Mouse (Mus musculus) embryonic facial prominence, embryonic 14.5 days (tissue): ENCODE data around the gene Zfp219. TPM values are rescaled to one million over a fixed set of nuclear protein-coding genes. Genes with fewer than 3 reads are reported as not detected.
A peak's percentile ranks its signal among the peaks of the same experiment; 100 is the strongest.
"Not testable (repeated sequence)": the region's sequence is repeated elsewhere in the genome, so short reads cannot be mapped to it uniquely, and the experiment has no call there.

Experiments used
- ATAC-seq: fragments of 200-750 bp; cut with Nextera tagmentation; 2 replicates; pipeline ENCODE4 v1.8.0; 2017; ENCODE audit warnings: low read depth, moderate number of reproducible peaks, moderate TSS enrichment
- DNase-seq: peaks from one replicate; pipeline ENCODE4 v3.0.0-alpha.2; 2015; ENCODE audit warnings: low spot score
- H3K27ac ChIP-seq: fragments of 300-500 bp; sonication (generic); replicated peaks from 2 replicates; pipeline ENCODE4 v1.5.1; 2014; ENCODE audit warnings: low read depth, mild to moderate bottlenecking, low read length, moderate library complexity
- H3K27me3 ChIP-seq: fragments of 300-500 bp; sonication (generic); replicated peaks from 2 replicates; pipeline ENCODE4 v1.6.1; 2014; ENCODE audit warnings: low read length; ENCODE audit not compliant: control insufficient read depth, insufficient read depth
- H3K36me3 ChIP-seq: fragments of 300-500 bp; sonication (generic); 2 replicates; pipeline ENCODE4 v1.6.1; 2014; ENCODE audit warnings: low read length, mixed read lengths; ENCODE audit not compliant: control insufficient read depth, insufficient read depth
- H3K4me1 ChIP-seq: fragments of 300-500 bp; sonication (generic); 2 replicates; pipeline ENCODE4 v1.6.1; 2014; ENCODE audit warnings: antibody characterized with exemption, low read length; ENCODE audit not compliant: control insufficient read depth, insufficient read depth
- H3K4me2 ChIP-seq: fragments of 300-500 bp; sonication (generic); 2 replicates; pipeline ENCODE4 v1.6.1; 2014; ENCODE audit warnings: low read depth, mild to moderate bottlenecking, low read length, moderate library complexity, mixed read lengths
- H3K4me3 ChIP-seq: fragments of 300-500 bp; sonication (generic); 2 replicates; pipeline ENCODE4 v1.5.1; 2014; ENCODE audit warnings: low read depth, mild to moderate bottlenecking, low read length
- H3K9ac ChIP-seq: fragments of 300-500 bp; sonication (generic); 2 replicates; pipeline ENCODE4 v1.6.1; 2014; ENCODE audit warnings: low read depth, mild to moderate bottlenecking, low read length, moderate library complexity, mixed read lengths
- H3K9me3 ChIP-seq: fragments of 300-500 bp; sonication (generic); 2 replicates; pipeline ENCODE4 v1.6.1; 2016; ENCODE audit warnings: low read length; ENCODE audit not compliant: control insufficient read depth
- WGBS: fragments of 180-500 bp; shearing (Covaris S2); extraction: QIAGEN DNeasy Blood & Tissue Kit; methylation state at CpG from one replicate; pipeline ENCODE4 v1.1.7; 2014; 5-methylcytosine and 5-hydroxymethylcytosine counted together
- polyA plus RNA-seq: library from polyadenylated mRNA; unstranded; fragments of >200 nt; fragmentation: Nextera tagmentation; extraction: Ambion mirVana; gene quantifications from 2 replicates; pipeline ENCODE4 v1.2.1, GENCODE M21; 2014

The Zfp219 gene
- polyA plus RNA-seq, result 21.4 and 25.2 TPM in 2 replicates

DNA sequence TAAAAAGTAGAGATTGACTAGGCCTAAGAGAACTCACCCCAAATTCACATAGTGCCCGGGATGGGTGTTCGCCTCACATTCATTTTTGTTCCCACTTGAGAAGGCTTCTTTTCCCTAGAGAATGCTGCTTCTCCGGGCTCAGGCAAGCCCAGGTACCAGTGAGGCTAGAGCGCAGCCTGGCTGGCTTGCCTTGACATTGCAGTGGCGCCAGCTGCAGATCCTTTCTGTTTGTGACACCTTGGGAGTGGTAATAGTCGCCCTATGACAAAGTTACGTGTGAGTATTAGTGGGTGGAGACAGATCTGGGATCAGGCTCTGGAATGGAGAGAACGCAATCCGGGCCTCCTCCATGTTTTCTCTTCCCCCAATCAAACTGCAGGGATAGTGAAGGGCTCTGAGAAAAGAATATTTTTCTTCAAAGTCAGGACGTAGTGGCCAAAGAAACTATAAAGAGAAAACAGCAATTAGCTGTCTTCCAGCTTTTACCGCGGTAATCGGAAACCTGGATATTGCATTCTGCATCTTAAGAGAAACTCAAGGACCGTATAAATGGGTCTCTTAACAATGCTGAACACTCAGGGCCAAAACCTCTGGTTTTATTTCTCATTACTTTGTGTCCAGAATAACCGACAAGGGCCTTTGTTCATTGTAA is at the start of gene Zfp219:
Zfp219 (minus strand) TSS at position 248 of the 652 bp plus-strand sequence.
- DNase-seq, result peak; percentile 95
- Histone ChIP-seq H3K27ac (peak within 1 kb of the TSS; percentile 100), H3K9me3 (no peaks in the 10 kb centered on the region), H3K27me3 (no peaks in the 10 kb centered on the region), H3K36me3 (no peaks in the 10 kb centered on the region), H3K4me1 (peaks cover 24% of the 10 kb centered on the region; the same call in 1 of the 2 replicates), H3K9ac (peak within 1 kb of the TSS; percentile 97), H3K4me3 (peak within 1 kb of the TSS; percentile 72), H3K4me2 (peak within 1 kb of the TSS; percentile 67)
- WGBS, result 6% methylated on average over 15 of the region's 15 CpGs
- ATAC-seq, result peak; percentile 54

DNA sequence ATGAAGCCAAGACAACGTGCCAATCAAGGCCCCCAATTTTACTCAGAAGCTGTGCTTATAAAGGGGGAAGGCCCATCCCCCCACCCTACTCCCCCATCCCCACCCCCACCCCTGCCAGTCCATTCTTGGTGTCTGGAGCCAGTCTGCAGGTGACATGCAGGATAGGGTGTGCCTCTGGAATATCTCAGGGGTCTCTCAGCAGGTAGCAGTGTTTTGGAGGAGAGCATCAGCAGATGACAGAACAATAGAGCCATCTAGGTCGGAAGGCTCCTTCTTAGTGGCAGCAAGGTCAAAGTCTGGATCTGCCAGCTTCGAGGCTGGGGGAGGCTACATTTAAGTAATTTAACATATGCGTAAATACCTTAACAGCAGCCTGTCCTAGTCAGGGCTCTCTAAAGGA is 45.6 kb upstream of the Zfp219 start:
- Histone ChIP-seq H3K4me1 (no peaks in the 10 kb centered on the region), H3K9me3 (no peaks in the 10 kb centered on the region), H3K27me3 (no peaks in the 10 kb centered on the region), H3K4me3 (no peak overlapping the region), H3K9ac (no peak overlapping the region), H3K36me3 (peaks cover 5% of the 10 kb centered on the region), H3K4me2 (no peak overlapping the region), H3K27ac (no peak overlapping the region)
- ATAC-seq (no peak), DNase-seq (no peak)
- WGBS, result 60% methylated on average over 4 of the region's 4 CpGs

DNA sequence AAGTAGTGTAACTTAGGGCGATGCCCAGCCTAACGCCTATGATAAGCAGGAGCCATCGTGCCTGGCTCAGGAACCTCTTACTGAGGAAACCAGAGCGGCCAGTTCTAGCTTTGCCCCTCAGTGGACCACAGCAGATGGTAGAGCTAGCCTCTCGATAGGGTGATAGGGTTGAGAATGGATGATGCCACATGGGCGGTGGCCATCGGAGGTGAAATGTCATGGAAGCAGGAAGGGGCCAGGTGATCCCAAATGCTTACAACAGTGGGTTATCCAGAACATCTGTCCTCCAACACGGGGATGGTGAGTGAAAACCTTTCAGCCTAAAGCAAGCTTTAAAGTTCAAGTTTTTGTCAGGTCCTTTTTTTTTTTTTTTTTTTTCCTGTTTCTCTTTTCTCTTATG is 41.3 kb upstream of the Zfp219 start:
- 82% methylated on average over 8 of the region's 8 CpGs for WGBS
- H3K4me3 ChIP-seq, result no peak overlapping the region
- ATAC-seq (no peak), DNase-seq (no peak)
- H3K27ac ChIP-seq, result no peak overlapping the region
- no peaks in the 10 kb centered on the region for H3K9me3 ChIP-seq
- H3K4me2 ChIP-seq, result no peak overlapping the region
- H3K9ac ChIP-seq, result no peak overlapping the region
- H3K4me1 ChIP-seq, result no peaks in the 10 kb centered on the region
- no peaks in the 10 kb centered on the region for H3K27me3 ChIP-seq
- no peaks in the 10 kb centered on the region for H3K36me3 ChIP-seq

DNA sequence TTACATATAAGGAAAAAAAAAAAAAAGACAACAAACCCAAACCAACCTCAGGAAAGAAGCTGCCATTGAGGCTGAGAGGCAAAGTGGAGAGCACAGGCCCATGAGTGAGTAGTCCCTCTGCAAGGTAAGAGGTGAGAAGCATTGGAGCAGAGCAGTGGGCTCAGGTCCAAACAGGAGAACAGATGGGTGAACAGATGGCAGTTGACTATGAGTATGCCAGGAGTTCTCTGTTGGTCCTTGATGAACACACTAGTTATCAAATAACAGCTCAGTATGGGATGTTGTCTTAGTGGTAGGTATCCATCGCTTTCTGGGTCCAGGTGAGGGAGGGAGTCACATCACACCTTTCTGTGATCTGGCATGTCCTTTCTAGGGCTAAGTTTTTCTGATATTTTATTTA is 40.3 kb upstream of the Zfp219 start:
- no peaks in the 10 kb centered on the region for H3K9me3 ChIP-seq
- no peaks in the 10 kb centered on the region for H3K4me1 ChIP-seq
- H3K27ac ChIP-seq, result no peak overlapping the region
- H3K36me3 ChIP-seq, result no peaks in the 10 kb centered on the region
- no peak overlapping the region for H3K9ac ChIP-seq
- DNase-seq (no peak), ATAC-seq (no peak)
- H3K4me2 ChIP-seq, result no peak overlapping the region
- H3K27me3 ChIP-seq, result no peaks in the 10 kb centered on the region
- H3K4me3 ChIP-seq, result no peak overlapping the region
- 93% methylated on average over 1 of the region's 1 CpGs for WGBS

DNA sequence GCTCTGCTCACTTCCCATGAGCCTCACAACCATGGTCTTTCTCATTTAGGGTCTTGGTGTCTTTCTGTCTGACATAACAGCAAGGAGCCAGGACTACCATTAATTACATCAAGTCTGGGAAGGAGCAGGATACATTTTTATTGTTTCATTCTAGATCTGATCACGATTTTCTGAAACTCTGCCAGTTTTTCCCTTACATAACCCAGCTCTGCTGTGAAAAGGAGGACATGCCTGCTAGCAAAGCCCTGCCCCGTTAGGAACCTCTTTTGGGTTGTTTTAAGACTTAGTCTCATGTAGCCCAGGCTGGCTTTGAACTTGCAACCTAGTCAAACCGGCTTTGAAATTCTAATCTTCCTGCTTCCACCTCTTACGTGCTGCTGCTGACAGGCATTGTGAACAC is 39.4 kb upstream of the Zfp219 start:
- Histone ChIP-seq H3K9me3 (no peaks in the 10 kb centered on the region), H3K4me1 (no peaks in the 10 kb centered on the region), H3K27me3 (no peaks in the 10 kb centered on the region), H3K4me3 (no peak overlapping the region), H3K4me2 (no peak overlapping the region), H3K36me3 (no peaks in the 10 kb centered on the region), H3K27ac (no peak overlapping the region), H3K9ac (no peak overlapping the region)
- DNase-seq (no peak), ATAC-seq (no peak)
- 58% methylated on average over 4 of the region's 4 CpGs for WGBS

DNA sequence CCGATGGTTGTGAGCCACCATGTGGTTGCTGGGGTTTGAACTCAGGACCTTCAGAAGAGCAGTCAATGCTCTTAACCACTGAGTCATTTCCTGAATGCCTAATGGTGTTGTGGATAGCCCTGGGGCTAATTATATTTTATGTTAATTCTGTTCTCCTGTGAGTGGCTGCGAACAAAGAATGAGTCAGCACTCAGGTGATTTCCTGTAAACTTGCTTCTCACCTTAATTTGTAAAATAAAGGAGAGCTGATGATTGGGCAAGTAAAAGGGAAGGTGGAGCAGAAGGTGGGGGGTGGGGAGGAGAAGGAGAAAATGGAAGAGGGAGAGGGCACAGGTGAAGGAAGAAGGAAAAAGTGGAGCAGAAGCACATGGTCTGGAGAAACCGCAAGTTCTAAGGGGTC is 32.2 kb upstream of the Zfp219 start:
- H3K27ac ChIP-seq, H3K36me3 ChIP-seq, H3K9ac ChIP-seq, H3K4me2 ChIP-seq, DNase-seq, H3K9me3 ChIP-seq, H3K4me3 ChIP-seq, H3K4me1 ChIP-seq, ATAC-seq, H3K27me3 ChIP-seq: not testable (repeated sequence)
- 84% methylated on average over 3 of the region's 3 CpGs for WGBS

DNA sequence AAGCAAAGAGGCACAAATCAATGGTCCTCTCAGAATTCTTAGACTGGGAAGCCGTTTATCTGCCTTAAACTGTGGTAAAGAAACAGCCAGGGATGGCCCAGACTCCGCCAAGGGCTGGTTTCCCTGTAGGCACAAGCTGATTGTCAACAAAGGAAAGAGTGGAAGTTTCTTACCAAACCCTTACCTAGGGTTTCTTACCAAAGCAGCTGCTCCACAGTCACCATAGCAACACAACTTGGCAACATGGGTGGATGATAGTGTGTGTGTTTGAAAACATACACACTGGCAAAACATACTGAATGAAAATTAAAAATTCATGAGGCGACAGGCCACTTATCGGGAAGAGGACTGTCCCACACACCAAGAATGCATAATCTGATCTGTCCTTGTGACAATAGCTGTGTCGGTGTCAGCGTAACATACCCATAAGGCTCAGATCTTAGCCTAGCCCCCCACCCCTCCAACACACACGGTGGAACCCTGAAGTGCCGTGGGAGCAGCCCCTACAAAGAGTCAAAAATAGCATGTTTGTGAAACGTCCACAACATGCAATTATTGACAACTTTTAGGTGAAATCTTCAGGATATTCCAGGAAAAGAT is 25.5 kb upstream of the Zfp219 start:
- Histone ChIP-seq H3K4me1 (peaks cover 6% of the 10 kb centered on the region), H3K27ac (no peak overlapping the region), H3K9ac (no peak overlapping the region), H3K4me2 (no peak overlapping the region), H3K27me3 (no peaks in the 10 kb centered on the region), H3K9me3 (no peaks in the 10 kb centered on the region), H3K4me3 (no peak overlapping the region), H3K36me3 (no peaks in the 10 kb centered on the region)
- DNase-seq, result no peak
- ATAC-seq, result no peak
- WGBS, result 78% methylated on average over 9 of the region's 9 CpGs

DNA sequence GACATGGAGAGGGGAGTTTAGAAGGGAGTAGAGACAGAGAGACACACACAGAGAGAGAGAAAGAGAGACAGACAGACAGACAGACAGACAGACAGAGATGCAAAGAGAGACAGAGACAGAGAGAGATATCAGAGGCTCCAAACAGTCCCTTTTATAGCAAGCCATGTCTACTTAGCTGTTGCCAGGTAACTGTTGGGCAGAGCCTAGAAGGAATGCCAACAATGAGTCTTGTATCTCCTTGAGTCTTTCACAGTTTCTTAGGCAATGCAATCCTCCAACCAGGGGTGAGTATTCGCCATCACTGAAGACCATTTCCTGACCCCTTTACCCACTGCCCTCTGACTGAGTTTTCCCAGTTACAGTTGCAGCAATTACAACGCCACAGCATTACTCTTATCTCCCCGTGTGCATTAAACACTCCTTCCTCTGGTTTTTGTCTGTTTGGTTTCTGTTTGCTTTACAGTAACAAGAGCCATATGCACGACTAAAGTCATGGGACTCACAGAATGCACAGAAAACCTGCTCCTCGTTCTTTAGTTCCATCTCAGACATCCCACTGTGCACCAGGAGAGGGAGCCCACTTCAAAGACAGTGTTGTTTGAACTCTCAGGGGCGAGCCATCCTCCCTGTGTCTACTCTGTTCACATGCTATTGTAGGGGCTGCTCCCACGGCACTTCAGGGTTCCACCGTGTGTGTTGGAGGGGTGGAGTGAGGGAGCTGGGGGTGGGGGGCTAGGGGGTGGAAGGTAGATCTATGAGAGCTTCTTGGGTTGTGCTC is 24.6 kb upstream of the Zfp219 start:
- ATAC-seq, result peak; percentile 67
- Histone ChIP-seq H3K27me3 (no peaks in the 10 kb centered on the region), H3K4me3 (no peak overlapping the region), H3K36me3 (no peaks in the 10 kb centered on the region), H3K4me1 (peaks cover 6% of the 10 kb centered on the region), H3K4me2 (peak overlapping the region; percentile 26), H3K9ac (no peak overlapping the region), H3K9me3 (no peaks in the 10 kb centered on the region), H3K27ac (no peak overlapping the region)
- 5% methylated on average over 8 of the region's 8 CpGs for WGBS
- DNase-seq, result peak; percentile 73
